Mouse (Mus musculus) layer of hippocampus, postnatal 36 days (tissue): ENCODE measurements around the gene Dctpp1. TPM values are rescaled to one million over a fixed set of nuclear protein-coding genes. Genes with fewer than 3 reads are reported as not detected.

Source experiments
- DNase-seq, 2 experiments: peaks; one replicate each; pipeline ENCODE4 v3.0.0; 2022
- total RNA-seq, 2 experiments: library from RNA; stranded (reverse); gene quantifications; 2 replicates each; pipeline ENCODE4 v1.2.3; 2021

Gene Dctpp1
- total RNA-seq, 2 experiments from 2014 or later, result 21.0 to 21.9 TPM

DNA sequence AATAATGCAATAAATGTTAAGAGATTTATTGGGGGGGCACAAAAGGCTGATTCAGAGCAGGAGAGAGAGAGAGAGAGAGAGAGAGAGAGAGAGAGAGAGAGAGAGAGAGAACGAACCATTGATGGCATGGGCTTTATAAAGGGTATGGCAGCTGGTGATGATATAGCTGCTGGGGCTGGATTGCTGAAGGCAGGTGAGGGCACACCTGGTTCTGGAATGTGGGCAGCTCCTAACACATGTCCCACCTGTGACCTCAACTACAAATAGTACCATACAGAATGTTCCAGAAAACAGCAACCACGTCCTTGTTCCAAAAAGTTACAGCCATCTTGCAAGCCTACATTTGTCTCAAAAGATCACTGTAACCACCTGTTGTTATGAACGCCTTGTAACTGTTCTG lies 29.1 kb downstream of the Dctpp1 start:
- DNase-seq, result no peak

DNA sequence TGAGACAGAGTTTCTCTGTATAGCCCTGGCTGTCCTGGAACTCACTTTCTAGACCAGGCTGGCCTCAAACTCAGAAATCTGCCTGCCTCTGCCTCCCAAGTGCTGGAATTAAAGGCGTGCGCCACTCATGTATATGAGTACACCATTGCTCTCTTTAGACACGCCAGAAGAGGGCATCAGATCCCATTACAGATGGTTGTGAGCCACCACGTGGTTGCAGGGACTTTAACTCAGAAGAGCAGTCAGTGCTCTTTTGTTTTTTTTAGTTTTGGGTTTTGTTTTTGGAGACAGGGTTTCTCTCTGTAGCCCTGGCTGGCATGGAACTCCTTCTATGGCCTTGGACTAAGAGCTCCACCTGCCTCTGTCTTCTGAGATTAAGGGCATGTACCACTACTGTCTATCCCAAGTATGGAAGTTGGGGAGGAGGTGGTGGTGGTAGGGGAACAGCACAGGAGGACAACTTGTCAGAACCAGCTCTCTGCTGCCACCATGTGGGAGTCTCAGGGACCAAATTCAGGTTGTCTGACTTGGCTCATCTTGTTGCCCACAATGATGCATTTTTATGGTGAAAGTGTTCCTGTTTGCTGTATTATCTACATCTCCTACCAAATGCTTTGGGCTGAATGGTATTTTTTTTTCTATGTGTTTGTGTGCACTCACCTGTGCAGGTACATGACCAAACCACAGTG lies 31.8 kb downstream of the Dctpp1 start:
- peak; percentile 71 to 77 for DNase-seq

DNA sequence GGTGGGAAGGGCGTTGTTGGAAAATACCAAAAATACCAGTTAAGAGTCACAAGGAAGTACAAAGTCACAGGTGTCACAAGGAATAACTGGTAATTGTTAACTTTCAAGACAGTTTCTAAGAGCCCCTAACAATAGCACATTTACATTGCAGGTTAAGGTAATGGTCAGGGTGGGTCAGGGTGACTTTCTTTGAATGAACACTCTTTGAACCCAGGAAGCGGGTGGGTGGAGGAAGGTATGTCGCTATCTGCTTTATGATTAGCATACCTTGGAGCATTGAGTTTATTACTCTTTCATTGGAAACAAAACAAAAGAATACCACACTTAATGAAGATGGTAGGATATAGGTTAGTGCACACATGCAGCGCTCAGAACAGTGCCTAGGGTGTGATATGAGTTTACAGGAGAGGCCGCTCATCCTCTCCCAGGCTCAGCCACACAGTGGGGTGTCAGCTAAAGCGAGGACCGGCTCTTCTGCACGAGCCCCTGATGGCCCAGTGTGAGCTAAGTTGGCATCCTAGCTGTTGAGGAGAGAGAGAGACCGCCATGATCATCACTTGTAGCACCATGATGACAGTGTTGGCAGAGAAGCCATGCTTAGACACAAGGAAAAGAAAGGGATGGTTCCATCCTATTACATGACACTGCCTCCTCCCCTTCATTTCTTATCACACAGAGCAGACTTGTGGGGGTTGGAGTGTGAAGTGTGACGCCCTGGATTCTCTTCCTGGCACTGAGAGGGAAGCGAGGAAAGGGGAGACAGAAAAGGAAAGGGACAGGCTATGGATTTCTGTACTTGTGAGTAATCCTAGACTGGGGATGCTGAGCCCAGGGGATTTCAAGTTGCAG lies 35.1 kb downstream of the Dctpp1 start:
- no peak for DNase-seq

DNA sequence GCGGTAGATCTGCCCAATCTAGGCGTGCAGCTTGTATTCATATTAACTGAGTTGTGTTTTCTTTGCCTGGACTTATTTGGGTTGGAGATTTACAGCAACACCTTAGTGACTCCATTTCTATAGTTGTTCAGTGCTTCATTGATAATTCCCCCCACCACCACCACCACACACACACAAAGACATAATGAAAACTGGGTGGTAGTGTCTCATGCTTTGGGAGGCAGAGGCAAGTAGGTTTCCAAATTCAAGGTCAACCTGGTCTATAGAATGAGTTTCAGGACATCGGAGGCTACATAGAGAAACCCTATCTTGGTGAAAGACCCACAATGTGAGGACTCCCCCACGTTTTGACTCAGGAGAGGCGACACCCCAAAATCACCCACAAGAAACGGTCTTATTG lies 35.9 kb downstream of the Dctpp1 start:
- no peak for DNase-seq

GRCm38 (mm10) chr7:127223515-127224478 lies 36.7 kb downstream of the Dctpp1 start:
- no peak for DNase-seq

DNA sequence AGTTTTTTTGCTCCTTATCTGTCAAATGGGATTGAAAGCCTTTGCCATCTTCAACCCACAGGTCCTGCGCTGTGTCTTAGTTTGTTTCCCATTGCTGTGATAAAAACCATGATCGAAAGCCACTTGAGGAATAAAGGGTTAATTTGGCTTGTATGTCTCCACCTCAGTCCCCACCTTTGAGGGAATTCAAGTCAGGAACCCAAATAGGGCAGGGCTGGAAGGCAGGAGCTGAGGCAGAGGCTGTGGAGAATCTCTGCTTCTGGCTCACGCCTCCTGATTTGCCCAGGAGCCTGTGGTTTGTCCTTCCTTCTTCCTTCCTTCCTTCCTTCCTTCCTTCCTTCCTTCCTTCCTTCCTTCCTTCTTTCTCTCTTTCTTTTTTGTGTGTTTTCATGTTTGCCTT lies 37.4 kb downstream of the Dctpp1 start:
- no peak for DNase-seq

DNA sequence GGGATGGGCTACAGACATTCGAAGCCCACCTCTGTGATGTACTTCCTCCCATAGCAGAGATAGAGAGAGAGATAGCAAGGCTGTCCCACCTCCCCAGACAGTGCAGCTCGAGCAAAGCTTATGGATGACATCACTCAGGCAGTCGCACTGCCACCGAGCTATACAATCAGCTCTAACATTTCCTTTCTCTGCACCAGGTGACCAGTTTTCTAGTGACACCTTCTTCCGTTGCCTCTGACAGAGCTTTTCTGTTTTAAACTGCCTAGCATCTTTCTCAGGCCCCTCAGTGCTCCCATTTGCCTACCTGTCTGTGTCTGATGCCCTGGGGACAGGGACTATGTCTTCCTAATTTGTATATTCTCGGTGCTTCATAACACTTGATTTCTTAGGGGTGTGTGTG lies 40.1 kb downstream of the Dctpp1 start:
- DNase-seq, result no peak

- no peak for DNase-seq
Measured at GRCm38 (mm10) chr7:127218670-127219069, 41.8 kb downstream of the Dctpp1 start.

GRCm38 (mm10) chr7:127217901-127218642 lies 42.4 kb downstream of the Dctpp1 start:
- no peak for DNase-seq

DNA sequence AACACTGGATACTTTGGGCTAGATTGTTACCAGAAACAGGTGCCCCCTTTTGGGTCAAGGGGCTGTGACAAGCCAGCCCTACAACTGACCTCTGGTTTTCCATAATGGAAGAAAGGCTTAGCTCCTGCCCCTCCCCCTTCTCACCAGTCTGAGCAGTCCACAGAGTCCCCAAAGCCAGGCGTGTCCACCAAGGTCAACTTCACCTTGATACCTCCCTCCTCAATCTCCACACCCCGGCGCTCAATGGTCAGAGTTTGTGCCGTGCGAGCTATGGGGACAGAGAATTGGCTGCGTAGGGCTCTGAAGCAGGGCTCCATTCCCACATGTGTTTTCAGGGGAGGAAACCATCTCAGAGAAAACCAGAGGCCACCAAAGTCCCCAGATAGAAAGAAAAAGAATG lies 43.0 kb downstream of the Dctpp1 start:
- no peak for DNase-seq

DNA sequence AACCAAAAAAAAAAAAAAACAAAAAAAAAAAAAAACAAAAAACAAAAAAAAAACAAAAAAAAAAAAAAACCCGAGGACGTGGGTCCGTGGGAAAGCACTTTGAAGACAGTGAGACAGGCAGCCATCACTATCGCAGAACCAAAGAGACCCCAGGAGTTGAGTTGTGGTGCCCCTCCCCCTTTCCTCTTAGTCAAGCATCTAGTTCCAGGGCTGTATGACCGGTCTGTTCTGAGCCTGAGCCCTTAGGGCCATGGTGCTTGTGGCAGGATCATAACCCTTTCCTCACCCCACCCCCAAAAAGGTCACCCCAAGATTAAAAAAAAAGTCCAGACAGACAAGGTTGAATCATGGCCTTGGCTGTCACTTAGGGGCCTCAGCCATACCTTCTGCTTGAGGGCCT lies 44.2 kb downstream of the Dctpp1 start:
- DNase-seq, result no peak

DNA sequence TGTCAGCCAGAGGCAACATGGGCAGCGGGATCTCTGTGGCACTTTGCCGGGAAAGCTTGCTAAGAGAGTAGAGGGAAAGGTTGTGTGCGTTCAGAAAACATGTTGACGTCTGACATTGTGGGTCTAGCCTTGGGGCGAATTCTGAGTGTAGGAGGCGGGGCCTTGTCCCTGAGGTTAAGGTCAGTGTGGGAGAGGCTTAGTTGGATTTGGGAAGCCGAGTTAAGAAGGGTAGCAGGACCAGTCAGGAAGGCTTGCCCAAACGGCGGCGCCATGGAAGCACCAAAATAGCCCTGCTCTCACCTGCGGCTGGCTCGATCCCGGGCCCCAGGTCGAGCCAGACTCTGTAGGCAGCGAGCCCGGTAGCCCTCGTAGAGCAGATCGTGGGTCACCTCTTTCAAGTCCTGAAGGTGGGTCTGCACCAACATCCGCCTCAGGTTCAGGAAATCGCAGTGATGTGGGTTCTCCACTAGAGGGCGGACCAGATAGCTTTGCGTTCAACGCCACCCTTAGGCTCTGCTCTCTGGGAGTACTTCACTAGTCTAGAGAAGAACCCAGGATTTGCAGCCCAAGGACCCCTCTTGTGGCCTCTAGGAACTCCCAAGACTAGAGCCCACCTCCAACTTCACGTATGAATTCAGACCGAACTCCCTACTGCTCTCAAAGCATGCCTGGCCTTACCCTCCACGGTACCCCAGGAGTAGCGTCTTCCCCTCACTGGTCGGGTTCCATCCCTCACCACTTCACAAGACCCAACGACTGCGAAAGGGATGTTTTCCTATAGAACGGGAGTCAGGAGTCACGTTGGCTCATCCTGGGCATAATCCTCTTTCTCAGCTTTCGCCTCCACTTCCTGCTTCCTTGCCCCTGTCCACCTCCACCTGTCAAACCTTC lies 45.3 kb downstream of the Dctpp1 start:
- DNase-seq, result no peak

DNA sequence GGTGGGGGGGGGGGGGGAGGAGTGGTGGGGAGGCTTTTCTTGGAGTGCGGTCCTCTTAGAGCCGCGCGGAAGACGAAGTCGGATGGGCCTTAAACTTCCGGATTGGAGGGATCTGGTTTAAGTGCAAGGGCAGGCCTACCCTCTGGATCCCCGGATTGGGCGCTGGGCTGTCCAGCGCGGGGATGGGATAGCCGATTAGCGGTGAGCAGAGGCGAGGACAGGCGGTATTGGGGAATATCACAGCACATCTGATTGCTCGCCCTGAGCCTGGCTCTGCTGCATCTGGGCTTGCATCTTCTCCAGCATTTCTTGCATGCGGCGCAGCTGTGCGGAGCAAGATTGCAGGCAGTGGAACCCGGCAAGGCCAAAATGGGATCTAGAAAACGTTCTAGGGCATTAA lies 46.0 kb downstream of the Dctpp1 start:
- no peak for DNase-seq

- DNase-seq, result no peak
Measured at GRCm38 (mm10) chr7:127213930-127214329, 46.6 kb downstream of the Dctpp1 start.

DNA sequence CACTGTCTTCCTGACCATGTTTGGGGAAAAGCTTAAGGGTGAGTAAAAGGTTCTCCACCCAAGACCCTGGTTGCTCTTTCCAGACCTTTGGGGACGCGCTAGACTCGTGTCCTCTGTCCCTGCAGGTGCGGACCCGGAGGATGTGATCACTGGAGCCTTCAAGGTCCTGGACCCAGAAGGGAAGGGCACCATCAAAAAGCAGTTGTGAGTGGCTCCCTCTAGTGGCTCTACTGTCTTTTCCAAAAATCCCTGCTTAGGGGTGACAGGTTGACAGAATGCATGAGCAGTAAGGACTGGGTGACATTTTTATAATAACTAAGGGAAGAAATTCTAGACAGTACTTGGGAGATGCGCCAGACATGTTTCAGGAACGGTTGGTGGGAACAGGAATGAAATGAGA lies 47.0 kb downstream of the Dctpp1 start:
- no peak for DNase-seq

GRCm38 (mm10) chr7:127212432-127213250 lies 47.9 kb downstream of the Dctpp1 start:
- no peak for DNase-seq

GRCm38 (mm10) chr7:127211014-127211745 lies 49.3 kb downstream of the Dctpp1 start:
- no peak for DNase-seq

- no peak for DNase-seq
Measured at GRCm38 (mm10) chr7:127210266-127210665, 50.2 kb downstream of the Dctpp1 start.

DNA sequence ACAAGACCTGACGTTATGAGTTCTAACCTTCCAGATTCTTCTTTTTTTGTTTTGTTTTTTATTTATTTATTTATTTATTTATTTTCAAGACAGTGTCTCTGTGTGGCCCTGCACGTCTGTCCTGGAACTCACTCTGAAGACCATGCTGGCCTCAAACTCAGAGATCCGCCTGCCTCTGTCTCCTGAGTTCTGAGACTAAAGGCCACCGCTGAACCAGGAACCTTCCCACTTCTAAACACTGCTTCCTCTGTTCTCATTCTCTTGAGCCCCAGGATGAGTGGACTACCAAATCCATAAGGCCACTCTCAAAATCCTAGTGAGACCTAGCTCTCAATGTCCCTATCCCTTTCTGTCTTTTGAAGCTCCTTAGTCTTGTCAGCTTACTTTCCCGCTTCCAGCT lies 50.7 kb downstream of the Dctpp1 start:
- DNase-seq, result no peak
